Mouse (Mus musculus): ENCODE measurements around the gene Abtb1.

Abtb1 gene

DNA sequence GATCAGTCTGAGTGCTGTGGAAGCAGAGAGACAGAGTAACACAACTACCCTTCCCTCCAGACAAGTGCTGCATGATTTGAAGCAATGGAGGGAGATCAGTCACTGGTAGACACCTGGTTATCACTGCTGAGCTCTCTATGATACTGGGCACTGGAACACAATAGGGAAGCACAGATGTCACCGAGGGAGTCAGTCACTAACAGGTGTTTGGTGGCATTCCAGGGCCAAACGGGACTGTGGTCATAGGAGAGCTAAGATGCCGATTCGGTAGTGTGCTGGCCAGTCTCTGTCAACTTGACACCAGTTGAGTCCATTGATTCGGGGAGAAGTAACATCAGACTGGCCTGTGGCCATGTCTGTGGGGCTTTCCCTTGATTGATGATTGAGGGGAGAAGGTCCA, 12.7 kb upstream of the Abtb1 start:
- no peak for DNase-seq (ENCODE audit: low spot score)

DNA sequence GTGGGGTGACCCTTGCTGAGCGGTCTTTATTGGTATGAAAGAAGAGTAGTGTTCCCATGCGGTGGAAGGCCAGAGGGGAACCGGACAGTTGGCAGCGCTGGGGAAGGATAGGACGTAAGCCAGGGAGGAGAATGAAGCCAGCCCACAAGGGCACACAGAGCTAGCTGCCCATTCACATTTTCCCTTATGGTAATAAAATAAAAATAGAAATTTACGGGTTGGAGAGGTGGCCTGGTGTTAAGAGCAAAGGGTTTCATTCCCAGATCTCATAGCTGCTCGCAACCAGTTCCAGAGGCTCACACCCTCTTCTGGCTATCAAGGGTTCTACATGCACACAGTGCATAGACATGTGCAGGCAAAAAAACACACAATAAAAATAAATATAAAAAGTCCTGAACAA, 8.2 kb upstream of the Abtb1 start:
- no peak for DNase-seq (ENCODE audit: low spot score)

DNA sequence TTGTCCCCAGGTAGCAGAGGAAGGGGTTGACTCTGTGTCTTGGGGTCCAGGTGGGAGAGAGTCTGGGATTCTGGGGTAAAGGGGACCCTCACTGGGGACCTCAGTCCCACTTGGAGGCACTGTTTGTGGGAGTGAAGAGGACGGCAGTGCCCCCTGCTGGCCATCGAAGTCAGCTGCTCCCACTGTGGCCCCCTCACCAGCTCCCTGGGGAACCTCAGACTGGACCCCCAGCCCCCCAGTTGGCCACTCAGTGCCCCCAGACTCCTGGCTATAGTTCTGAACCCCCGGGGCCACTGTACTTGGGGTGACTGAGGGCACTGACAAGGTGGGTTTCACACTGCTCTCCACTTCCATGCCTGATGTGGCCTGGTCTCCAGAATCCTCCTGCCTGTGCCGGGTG, 7.5 kb upstream of the Abtb1 start:
- no peak for DNase-seq (ENCODE audit: low spot score)

DNA sequence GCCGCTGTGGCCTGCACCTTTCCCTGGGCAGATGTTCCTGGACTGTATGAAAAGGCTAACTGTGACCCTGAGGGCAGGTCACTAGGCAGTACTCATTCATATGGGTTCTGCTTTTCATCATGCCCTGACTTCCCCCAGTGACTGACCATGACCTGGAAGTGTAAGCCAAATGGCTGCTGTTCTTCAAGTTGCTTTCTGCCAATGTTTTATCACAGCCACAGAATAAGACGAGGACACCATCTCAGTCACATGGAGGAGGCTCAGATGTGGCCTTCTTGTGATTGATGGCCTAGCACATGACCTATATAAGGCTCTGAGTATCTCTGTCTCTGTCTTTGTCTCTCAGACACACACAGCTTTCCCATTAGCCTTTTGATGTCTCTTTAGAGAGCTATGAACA, 5.8 kb upstream of the Abtb1 start:
- no peak for DNase-seq (ENCODE audit: low spot score)

DNA sequence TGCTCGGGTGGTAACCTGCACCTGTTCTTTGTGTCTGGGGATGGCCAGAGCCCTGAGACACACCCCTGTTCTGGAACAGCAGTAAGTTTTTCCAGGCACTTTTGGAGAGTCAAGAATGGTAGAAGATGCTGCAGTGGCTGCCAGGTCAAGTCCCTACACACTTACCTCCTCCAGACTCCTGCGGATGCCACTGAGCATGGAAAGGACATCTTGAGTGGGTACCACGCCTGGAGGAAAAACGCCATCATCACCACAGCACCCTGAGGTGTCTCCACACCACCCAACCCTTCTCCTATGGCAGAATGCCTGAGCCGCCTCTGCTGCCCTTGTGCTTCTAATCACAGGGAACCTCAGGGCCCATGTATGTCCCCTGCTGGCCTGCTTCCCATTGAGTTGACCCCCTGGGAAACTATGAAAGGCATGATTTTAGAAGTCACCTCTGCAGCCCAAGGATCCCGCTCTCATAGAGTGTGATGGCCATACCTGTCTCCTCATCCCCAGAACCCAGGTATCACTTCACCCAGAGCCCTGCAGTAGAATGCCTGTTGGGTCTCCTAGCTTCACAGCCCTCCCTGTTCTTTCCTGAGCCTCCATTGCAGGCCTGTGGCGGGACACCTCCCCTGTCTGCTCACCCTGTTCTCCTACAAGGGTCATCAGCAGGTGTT, 3.2 kb upstream of the Abtb1 start:
- no peak for DNase-seq (ENCODE audit: low spot score)

DNA sequence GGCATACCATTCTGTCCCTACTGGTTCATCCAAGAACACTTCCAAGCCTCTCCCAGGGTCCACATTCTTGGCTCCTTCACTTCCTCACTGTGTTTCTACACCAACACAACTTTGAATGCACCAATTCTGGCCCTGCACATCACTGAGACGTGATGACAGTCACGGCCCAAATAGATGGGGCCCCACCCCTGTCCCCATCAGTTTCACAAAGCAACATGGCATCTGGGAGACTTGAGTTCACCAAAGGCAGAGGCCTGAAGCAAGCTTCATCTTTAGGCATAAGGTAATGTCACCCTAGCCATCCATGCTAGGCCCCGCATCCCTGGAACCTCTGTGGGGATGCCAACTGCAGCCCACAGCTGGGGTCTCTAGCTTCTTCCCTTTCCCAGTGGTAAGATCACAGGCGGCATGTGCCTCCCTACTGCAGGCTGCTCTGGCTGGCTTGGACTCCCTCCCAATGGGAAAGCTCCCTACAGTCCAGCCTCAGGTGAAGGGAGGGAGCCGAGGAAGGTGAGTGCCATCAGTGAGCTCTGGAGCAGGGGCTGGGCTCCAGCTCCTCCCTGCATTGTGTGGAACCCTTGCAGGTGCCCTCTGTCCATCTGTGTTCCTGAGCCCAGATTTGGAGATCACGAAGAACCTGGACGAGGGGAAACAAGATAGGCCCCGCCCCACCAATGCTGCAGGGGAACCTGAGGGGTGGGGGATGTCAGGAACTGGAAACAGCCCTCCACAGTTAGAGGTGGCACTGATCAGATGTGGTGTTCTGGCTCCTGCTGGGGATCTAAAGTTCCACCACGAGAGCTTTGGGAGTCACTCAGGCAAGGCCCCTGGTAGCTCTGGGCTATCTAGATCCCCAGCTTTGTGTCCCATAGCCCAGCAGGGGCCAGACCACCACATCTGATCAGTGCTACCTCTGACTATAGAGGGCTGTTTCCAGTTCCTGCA, 2.3 kb upstream of the Abtb1 start:
- no peak for DNase-seq (ENCODE audit: low spot score)

DNA sequence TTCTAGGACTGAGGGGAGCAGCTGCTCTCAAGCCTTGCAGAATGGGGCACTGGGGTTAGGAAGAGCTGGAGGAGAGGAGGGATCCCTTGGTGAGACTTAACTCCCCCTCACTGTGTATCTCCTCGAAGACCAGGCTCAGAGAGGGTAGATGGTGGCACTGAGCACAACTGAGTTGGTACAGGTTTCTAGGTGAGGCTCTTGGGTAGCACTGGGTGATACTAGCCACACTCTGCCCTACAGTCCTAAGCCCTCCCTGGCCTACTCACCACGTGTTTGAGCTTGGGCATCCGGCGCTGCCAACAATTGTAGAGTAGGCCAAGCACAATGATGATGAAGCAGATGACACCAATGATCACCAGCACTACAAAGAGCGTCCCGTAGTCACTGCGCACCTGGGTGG, 1.5 kb upstream of the Abtb1 start:
- DNase-seq (ENCODE audit: low spot score): no peak

DNA sequence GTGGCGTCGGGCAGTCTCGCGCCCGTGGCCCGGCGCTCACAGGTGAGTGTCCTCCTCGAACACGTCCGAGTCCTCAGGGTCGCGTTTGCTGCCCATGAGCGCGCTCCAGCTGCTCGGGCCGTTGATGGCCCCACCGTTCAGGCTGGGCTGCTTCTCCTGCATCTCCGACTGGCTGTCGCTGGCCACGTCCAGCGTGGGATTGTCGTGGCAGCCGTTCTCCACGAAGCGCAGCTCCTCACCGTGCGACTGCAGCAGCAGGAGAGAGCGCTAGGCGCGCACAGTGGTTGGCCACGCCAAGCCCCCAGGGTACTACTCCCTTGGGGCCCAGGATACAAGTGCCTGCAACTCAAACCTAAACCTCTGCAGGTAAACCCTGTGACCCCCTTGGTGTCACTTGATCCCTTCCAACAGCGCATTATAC, 957 bp upstream of the Abtb1 start:
- DNase-seq (ENCODE audit: low spot score): no peak

DNA sequence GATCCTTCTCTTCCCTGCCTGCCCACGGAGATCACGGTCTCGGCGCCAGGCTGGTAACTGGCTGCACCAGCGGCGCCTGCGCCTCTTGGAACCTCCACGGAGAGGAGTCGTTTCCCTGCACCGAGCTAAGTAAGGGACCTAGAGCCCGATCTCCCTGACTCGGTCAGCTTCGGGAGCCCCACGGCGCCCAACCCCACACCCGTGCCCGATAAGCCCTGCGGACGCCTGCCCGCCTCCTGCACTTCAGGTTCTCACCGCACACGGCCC, 337 bp downstream of the Abtb1 start:
- DNase-seq (ENCODE audit: low spot score): no peak

DNA sequence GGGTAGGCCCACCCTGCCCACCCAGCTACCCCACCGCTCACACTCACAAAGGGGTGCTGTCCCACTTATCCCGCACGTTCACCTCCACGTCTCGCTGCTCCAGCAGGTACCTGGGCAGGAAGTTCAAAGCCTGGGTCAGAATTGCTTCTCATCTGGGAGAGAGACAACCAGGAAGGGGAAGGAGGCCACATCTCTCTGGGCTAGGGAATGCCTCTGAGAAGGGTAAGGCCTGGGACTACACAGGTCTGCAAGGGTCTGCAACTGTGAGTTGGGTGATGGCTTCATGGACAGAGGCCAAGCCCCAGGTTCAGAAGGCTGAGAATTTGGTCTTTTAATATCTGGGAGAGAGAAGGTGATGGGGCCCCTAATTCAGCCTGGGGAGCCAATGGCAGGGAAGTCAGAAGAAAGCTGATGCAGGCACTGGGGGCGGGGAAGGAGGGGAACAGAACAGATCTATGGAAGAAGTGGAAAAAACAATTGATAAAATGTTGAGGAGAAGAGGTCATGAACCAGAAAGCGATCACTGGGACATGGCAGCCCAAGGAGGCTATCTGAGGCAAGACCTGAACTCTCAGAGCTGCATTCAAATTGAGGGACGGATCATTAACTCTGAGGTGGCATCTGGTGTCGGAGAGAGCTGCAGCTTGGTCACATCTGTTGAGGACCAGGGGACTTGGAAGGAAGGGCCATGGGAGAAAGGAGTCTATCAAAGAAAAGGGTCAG, 832 bp downstream of the Abtb1 start:
- no peak for DNase-seq (ENCODE audit: low spot score)

DNA sequence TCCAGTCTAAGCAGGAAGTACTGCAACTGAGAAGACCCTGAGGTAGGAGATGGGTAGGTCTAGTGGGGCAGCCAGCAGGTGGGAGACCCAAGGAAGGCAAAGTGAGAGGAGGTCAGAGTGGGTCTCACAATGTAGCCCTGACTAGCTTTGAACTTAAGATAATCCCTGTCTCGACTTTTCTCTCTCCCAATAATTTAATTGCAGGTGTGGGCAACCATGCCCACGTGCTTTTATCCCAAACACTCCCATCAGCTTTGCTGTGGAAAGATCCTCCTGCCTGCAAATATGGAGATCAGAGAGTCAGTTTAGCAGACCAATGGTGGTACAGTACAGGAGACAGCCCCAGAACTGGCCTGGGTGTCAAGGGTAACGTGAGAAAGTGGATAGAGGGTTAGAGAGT, 1.6 kb downstream of the Abtb1 start:
- no peak for DNase-seq (ENCODE audit: low spot score)

DNA sequence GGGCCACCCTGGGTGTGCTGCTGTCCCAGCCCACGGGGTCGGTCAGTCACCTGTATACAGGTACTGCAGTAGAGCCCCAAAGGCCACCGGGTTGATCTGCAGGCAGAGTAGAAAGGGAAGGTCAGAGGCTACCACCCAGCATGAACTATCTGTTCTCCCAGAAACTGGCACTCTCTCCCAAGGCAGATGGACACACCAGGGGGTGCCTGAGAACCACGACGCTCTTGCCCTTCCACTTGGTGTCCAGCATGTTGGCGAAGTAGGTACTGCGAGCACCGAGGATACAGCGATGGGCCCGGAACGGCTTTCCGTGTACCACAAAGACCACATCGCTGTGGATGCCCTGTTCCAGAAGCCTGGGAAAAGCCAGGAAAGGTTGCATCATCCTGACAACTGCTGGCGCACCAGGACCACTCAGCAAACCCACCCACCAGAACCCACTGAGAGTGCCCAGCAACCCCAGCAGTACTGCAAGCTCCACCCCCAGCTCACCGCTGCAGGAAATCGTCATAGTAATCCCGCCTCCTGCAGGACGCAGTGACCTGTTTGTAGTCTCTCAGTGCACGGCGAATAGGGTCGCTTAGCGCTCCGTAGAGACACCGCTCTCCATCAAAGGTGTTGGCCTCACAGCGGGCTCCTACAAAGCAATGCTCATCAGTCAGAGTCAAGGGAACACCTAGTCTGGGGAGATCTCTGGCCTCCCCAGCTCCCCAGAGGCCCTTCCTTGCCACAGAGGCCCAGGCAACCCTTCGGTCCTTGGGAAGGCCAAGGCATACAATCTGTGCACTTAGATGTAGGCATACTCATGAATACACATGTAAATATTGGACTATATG, 2.4 kb downstream of the Abtb1 start:
- DNase-seq (ENCODE audit: low spot score): no peak

DNA sequence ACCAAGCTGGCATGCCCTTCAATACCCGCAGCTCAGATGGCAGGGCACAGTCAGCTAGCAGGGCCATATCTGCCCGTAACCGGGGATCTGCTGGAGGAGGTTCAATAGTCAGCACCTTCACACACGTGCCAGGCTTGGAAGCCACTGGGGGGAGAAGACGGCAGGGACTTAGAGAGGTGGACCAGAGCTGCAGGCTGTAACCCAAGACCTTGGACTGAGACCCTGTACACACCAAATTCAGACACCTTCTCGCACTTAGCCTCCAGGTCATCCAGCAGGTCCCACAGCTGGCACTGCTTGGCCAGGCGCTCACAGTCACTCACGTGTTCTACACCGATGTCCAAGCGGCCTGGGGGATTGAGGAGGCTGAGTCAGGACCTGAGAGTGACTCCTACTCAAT, 3.2 kb downstream of the Abtb1 start:
- DNase-seq (ENCODE audit: low spot score): no peak

DNA sequence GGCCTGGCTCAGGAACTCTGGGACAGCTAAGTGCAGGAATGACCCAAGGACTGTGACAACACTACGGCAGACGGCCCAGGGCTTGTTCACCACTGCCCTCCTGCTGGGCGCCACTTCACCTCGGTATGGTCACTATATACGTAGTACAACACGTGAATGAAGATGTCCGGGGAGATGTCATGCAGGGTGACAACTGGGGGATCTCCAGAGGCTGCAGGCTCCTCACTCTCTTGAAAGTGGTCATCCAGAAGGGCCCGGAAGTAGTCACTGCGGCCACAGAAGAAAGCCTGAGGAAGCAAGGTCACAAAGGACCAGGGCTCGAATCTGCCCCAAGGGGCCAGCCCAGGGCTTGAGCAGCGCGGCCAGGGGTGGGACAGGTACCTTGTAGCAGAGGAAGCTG, 3.8 kb downstream of the Abtb1 start:
- DNase-seq (ENCODE audit: low spot score): no peak

DNA sequence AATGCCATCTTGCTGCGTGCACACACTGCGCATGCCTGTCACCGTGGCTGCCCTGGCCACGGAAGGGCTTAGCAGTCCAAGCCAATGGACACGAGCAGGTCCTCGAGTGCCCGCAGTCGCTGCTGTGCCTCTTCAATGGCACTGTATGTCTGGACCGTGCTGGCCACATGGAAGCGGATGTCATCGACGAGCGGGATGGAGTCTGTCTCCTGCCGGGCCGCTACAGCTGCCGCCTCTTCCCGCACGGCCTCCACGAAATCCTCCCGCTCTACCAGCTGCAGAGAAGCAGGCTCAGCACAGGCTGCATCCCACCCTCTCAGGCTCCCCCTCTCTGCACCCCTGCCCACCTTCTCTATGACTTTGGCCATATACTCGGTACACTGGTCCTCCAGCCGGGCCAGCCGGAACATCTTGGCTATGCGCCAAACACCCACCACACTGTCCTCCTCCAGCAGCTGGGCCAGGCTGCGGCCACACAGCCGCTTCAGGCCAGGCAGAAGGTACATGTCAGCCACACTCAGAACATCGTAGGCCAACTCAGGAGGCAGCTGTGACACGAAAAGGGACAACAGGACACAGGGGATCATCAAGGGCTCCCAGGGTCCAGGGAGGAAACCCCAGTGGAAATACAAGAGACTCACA, 5.5 kb downstream of the Abtb1 start:
- DNase-seq (ENCODE audit: low spot score): no peak

DNA sequence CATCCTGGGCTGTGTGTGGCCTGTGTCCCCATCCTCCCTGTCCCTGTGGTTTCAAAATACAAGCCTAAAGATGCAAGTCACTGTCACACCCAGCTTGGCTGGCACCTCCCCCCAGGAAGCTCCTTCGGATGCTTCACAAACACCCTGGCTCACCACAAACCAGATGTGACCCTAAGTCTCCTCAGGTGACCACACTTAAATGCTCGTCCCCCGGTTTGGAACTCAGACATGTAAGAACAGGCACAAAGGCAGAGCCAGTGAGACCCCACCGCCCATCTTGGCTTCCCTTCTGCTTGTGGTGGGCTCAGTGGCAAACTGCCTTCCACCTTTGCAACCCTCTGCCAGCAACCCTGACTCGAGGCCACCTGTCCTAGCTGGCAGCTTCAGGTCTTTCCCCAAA, 6.7 kb downstream of the Abtb1 start:
- DNase-seq (ENCODE audit: low spot score): no peak

DNA sequence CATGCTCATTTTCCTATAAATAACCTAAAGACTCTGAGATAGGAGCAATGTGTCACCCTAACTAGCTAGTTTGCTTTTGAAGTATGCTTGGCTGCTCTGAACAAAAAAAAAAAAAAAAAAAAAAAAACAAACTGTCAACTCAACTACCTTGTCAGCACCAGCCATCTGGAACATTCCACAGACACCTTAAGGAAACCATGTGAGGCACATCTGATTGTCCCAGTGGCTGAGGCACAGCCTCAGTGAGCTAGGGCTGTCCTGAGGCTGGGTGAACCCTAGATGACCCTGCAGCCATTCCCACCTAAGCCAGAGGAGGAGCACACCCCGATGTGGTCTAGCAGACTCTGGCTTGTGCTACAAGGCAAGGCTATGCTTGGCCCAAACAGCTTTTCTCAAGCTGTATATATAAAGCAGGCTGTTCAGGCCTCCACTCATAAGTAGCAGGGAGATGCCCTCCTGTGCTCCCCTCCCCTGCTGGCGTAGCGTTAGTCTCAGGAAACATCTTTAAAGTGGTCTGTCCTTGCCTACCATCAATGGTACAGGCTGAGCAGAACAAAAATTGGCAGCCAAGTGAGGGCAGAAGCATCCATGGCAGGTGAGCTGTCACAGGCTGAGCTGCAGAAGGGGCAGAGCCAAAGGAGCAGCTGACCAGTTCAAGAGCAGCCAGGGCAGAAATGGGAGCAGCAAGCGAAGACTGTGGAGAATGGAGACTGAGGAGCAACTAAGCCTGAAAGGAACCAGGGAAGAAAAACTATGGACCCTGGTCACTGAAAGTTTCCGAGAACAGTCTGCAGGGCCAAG, 8.2 kb downstream of the Abtb1 start:
- DNase-seq (ENCODE audit: low spot score): no peak

DNA sequence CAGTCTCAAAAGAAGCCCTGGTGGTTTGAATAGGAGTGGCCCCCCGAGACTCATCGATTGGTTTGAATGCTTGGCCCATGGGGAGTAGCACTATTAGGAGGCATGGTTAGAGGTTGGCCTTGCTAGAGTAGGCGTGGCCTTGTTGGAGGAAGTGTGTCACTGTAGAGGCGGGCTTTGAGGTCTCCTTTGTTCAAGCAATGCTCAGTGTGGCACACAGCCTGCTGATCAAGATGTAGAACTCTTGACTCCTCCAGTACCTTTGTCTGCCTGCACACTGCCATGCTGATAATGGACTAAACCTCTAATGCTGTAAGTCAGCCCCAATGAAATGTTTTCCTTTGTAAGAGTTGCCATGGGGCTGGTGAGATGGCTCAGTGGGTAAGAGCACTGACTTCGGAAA, 9.1 kb downstream of the Abtb1 start:
- no peak for DNase-seq (ENCODE audit: low spot score)

DNA sequence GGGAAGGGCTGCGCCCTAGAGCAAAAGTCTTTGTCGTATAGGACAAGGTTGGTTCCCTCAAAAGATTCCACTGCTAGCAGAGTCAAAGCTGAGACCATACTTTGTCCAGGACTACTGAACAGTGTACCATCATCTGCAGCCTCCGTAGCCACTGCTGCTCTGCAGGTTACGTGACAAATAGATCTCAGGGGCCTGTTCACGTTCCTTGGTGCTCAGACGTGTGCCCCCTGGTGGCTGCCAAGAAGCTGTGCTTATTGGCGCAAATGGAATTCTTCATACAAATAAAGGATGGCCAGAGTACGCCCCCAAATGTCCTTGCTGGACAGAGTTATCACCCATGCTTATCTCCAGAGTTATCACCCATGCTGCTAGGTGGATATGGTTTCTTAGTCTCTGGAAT, 10.3 kb downstream of the Abtb1 start:
- DNase-seq (ENCODE audit: low spot score): peak; percentile 50

DNA sequence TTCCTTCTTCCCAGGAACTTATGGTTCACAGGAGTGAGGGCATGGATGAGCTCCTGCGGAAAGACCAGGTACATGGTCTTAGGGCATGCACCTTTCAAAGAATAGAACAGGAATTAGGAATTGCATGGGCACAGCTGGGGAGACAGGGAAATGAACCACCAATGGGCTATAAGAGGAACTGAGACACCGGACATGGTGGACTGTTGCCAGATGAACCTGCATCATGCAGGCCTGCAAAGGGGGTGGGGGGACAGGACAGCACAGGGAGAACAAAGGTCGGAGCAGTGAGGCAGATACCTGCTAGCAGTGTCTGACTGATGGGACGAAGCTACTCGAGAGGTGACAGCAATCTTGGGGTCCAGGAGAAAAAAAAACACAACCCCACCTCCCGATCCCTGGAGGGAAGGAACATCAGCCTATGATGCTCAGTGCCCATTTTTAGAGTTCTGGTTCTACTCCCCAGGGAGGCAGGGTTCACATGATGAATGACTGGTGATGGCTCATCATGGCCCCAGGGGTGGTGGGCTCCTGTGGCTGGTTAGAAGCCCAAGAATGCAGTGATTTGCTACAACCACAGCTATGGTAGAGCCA, 11.6 kb downstream of the Abtb1 start:
- DNase-seq (ENCODE audit: low spot score): no peak

DNA sequence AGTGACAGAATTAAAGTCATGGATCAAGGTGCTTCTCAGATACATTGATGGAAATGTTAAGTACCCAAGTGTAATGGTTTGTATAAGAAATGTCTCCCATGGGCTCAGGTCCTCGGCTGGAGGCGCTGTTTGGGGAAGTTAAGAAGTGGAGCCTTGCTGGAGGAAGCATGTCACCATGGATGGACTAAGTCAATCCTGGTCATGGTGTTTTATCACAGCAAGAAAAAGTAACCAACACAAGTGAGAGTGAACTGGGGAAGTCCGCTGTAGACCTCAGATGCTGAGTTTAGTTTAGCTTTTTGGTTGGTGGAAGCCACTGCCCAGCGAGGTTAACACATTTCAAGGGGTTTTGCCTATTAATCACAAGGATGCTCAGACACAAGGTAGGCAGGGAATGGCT, 12.2 kb downstream of the Abtb1 start:
- no peak for DNase-seq (ENCODE audit: low spot score)

All from layer of hippocampus, adult 11-12 months (tissue).